Mouse (Mus musculus) kidney, postnatal 25 days (tissue): Measurements from ENCODE around the gene Actl7a.
A peak's percentile ranks its signal among the peaks of the same experiment; 100 is the strongest.

Experiments
- DNase-seq, 2 experiments: peaks; one replicate each; pipeline ENCODE4 v3.0.0; 2021; ENCODE audit warnings: mixed read lengths in 2 of 2

Actl7a gene

DNA sequence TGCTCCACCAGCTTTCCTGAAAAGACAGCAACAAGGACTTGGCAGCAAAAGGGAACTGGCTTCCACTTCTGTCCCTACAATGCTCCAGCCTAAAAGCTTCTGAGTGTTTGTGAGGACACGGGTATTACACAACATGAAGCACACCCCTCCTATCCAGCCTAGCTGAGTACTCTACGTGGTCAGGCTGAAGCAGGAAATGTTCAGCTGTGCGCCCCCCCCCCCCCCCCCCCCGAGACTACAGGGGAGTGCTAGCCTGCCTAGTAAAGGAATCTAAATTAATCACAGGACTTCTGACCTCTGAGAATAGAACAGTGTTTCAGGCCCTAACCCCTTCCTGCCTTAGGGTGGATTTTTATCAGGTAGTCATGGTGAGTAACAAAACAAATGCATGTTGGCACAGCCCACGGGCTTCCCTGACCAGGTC is 24.7 kb downstream of the Actl7a start:
- DNase-seq, result no peak

DNA sequence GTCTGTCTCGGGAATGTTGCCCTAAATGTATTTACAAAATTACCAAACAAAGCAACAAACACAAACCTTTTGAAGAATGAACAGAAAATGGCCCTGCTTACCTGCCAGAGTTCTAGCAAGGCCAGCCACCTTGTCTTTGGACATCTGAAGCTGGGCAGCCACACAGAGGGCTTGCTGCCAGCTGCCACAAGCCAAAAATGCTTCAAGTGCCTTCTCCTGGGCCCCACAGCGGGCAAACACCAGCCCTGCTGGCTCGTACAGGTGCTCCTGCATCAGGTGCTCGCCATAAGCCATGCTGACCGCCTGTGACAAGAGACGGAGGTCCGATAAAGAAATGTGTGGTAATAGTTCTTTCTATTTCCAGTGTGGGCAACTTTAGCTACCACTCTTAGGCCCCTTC is 25.7 kb downstream of the Actl7a start:
- no peak for DNase-seq

DNA sequence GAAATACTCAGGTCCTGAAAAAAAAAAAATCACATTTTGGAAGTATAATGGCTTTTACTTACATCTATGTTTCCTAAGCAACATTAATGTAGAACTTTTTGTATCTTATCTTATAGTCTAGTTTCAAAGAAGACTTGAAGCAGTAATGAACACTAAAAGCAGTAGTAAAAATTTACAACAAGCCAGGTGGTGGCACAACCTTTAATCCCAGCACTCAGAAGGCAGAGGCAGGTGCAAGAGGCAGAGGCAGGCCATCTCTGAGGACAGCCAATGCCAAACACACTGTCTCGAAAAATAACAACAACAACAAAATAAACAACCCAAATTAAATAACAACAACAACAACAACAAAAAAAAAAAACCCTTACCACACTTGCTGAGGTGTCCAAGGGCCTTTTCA is 27.9 kb downstream of the Actl7a start:
- no peak for DNase-seq

DNA sequence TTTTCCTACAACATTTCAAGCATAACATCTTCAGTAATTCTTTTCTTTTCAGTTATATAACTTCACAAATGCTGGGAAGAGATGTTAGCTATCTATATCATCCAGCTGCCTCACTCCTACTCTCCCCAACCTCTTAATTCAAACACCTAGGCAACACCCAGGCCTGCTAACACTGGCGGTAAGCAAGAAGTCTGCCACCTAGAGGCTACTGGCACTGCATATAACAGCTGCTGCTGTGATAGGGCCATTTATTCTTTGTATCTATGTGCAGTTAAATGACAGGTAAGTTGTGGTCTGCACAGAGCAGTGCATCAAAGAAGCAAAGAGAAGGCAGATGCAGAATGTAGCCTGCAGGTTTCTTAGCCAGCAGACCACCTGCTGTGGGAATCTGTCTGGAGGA is 48.2 kb downstream of the Actl7a start:
- DNase-seq, result peak in 1 of 2 experiments; percentile 36
